ENCODE assay signal across 19 mouse cellular contexts in genomic region chr11:8715775-8716174, GRCm38 (mm10). TPM values are rescaled to one million over a fixed set of nuclear protein-coding genes. Genes with fewer than 3 reads are reported as not detected.
DNase-seq lines count a peak whose midpoint lies in the region; ATAC-seq lines count a peak whose summit lies in the region.
"Had no signal": no experiment of that assay in that cellular context is flagged by ENCODE, and none has a peak within 500 bp of the region (broad histone marks: within the 10 kb centered on the region; RNA-seq: fewer than 3 reads in every experiment).

No protein-coding gene starts in this region.

- no peaks in the 10 kb centered on the region for H3K36me3 ChIP-seq in kidney, embryonic 15.5 days
- H3K36me3 ChIP-seq in neural tube, embryonic 15.5 days, result no peaks in the 10 kb centered on the region
- H3K36me3 ChIP-seq: embryonic facial prominence, embryonic 10.5 days; heart, embryonic 15.5 days; limb, embryonic 15.5 days had no signal

- WGBS in kidney, embryonic 15.5 days, result 71% methylated on average over 2 of the region's 2 CpGs
- 64% methylated on average over 2 of the region's 2 CpGs for WGBS in neural tube, embryonic 15.5 days

- peaks cover 34% of the 10 kb centered on the region for H3K4me1 ChIP-seq in kidney, embryonic 15.5 days
- H3K4me1 ChIP-seq in neural tube, embryonic 15.5 days, result 0 out of 2 replicates have a peak, but pooled peaks cover 3% of the 10 kb centered on the region

- no peak overlapping the region for H3K4me2 ChIP-seq in kidney, embryonic 15.5 days
- H3K4me2 ChIP-seq in neural tube, embryonic 15.5 days, result no peak overlapping the region
- H3K4me2 ChIP-seq: heart, embryonic 15.5 days; limb, embryonic 15.5 days; lung, embryonic 14.5 days had no signal

- no peak overlapping the region for H3K9ac ChIP-seq in kidney, embryonic 15.5 days
- H3K9ac ChIP-seq in neural tube, embryonic 15.5 days (replicated peaks), result no peak overlapping the region
- H3K9ac ChIP-seq: heart, embryonic 15.5 days; limb, embryonic 15.5 days; lung, embryonic 14.5 days had no signal

- no peak for ATAC-seq in kidney, embryonic 15.5 days (replicated peaks; ENCODE audit: low FRiP score)
- no peak for ATAC-seq in neural tube, embryonic 15.5 days (ENCODE audit: low FRiP score)
- ATAC-seq: forebrain, embryonic 14.5 days; midbrain, embryonic 16.5 days had no signal

- peak overlapping the region; percentile 56 for H3K27ac ChIP-seq in kidney, embryonic 15.5 days
- H3K27ac ChIP-seq in neural tube, embryonic 15.5 days (replicated peaks), result no peak overlapping the region
- H3K27ac ChIP-seq: embryonic facial prominence, embryonic 10.5 days; heart, embryonic 15.5 days; limb, embryonic 15.5 days had no signal

- no peak overlapping the region for H3K4me3 ChIP-seq in kidney, embryonic 15.5 days (replicated peaks)
- no peak overlapping the region for H3K4me3 ChIP-seq in neural tube, embryonic 15.5 days (replicated peaks)
- H3K4me3 ChIP-seq: embryonic facial prominence, embryonic 10.5 days; heart, embryonic 15.5 days; limb, embryonic 15.5 days had no signal

- H3K9me3 ChIP-seq in kidney, embryonic 15.5 days (replicated peaks), result no peaks in the 10 kb centered on the region
- no peaks in the 10 kb centered on the region for H3K9me3 ChIP-seq in neural tube, embryonic 15.5 days (replicated peaks)
- H3K9me3 ChIP-seq: embryonic facial prominence, embryonic 10.5 days; heart, embryonic 15.5 days; limb, embryonic 15.5 days had no signal

- no peaks in the 10 kb centered on the region for H3K27me3 ChIP-seq in kidney, embryonic 15.5 days
- no peaks in the 10 kb centered on the region for H3K27me3 ChIP-seq in neural tube, embryonic 15.5 days (replicated peaks)
- H3K27me3 ChIP-seq: heart, embryonic 15.5 days; limb, embryonic 15.5 days had no signal

- DNase-seq in heart, adult 11 months, result peak; percentile 68
- DNase-seq in heart, adult 8-10 months (ENCODE audit: low spot score), result no peak
- DNase-seq in kidney, adult 11 months, result no peak
- peak; percentile 10 for DNase-seq in neural tube, embryonic 10.5 days (ENCODE audit: extremely low spot score, low spot score)
- DNase-seq in adrenal gland, postnatal 36 days, result no peak
- DNase-seq: adrenal gland, postnatal 10 days; cerebellum, adult 18-20 months; cerebellum, postnatal 36 days; kidney, adult 18-20 months; lung, embryonic 14.5 days; right cerebral cortex, postnatal 14 days; thymus, postnatal 25 days had no signal

RNA-seq across cellular contexts. Expression of gene Tns3, which starts 51.4 kb away (rescaled TPM):
- 10 to 100 TPM; 22.9 to 25.7 (median 23.7) TPM for total RNA-seq in heart, adult 8-10 months (2022)
- 25.7 and 27.7 TPM in 2 replicates for polyA plus RNA-seq in kidney, embryonic 15.5 days (2015; fragmentation: Nextera tagmentation; extraction: Ambion mirVana)
- 7.6 and 11.1 TPM in 2 replicates for polyA plus RNA-seq in neural tube, embryonic 15.5 days (2015; fragmentation: Nextera tagmentation; extraction: Ambion mirVana)
- total RNA-seq in adrenal gland, postnatal 36 days (2021), result 10 to 100 TPM; 46.9 to 60.6 TPM

Comparison
In these comparisons a context has a peak if more than half of its experiments do, and no peak if none do; other contexts are left out.
1. DNase-seq: peak in heart, adult 11 months (single experiment) and neural tube, embryonic 10.5 days (single experiment); none in heart, adult 8-10 months (single experiment), kidney, adult 11 months (single experiment) and adrenal gland, postnatal 36 days (0 of 2).